Mouse (Mus musculus): ENCODE results near the gene Vegfc. TPM values are rescaled to one million over a fixed set of nuclear protein-coding genes. Genes with fewer than 3 reads are reported as not detected.

The Vegfc gene
- total and polyA plus RNA-seq, 3 experiments = not detected

GRCm38 (mm10) chr8:54153240-54153639 is 75.8 kb downstream of the Vegfc start:
- Histone ChIP-seq H3K4me3 (ENCODE audit: control insufficient read depth in 1 of 2, insufficient read depth in 1 of 2, low read depth in 2 of 2, low read length in 2 of 2) (no peak overlapping the region), H3K9ac (ENCODE audit: control insufficient read depth, low read depth, low read length, poor library complexity, severe bottlenecking) (no peak overlapping the region), H3K27ac (ENCODE audit: control insufficient read depth, low read depth, low read length) (no peak overlapping the region), H3K36me3 (ENCODE audit: control insufficient read depth in 1 of 2, insufficient read depth in 2 of 2, low read length in 2 of 2) (no peaks in the 10 kb centered on the region), H3K79me2 (ENCODE audit: control insufficient read depth, insufficient read depth, low read length, poor library complexity) (no peaks in the 10 kb centered on the region), H3K9me3 (replicated peaks; ENCODE audit: insufficient read depth, low read length) (no peaks in the 10 kb centered on the region), H3K27me3 (ENCODE audit: control insufficient read depth in 1 of 2, insufficient read depth in 2 of 2, low read length in 2 of 2) (no peaks in the 10 kb centered on the region), H3K4me1 (ENCODE audit: control insufficient read depth in 1 of 2, insufficient read depth in 2 of 2, low read length in 2 of 2) (no peaks in the 10 kb centered on the region)
- DNase-seq (ENCODE audit: low read depth, low spot score) = peak; percentile 19
- TF ChIP-seq TBP (IDR thresholded peaks at IDR 0.05; ENCODE audit: low read depth, low read length) = no peak
- TF ChIP-seq SMC3 (IDR thresholded peaks at IDR 0.05; ENCODE audit: low read depth, low read length) = peak; percentile 48
- TF ChIP-seq RAD21 (IDR thresholded peaks at IDR 0.05; ENCODE audit: low read depth, low read length) = peak; percentile 36
- TF ChIP-seq MAZ (IDR thresholded peaks at IDR 0.05; ENCODE audit: low read depth, low read length) = no peak
- no peak for TF ChIP-seq HCFC1 (IDR thresholded peaks at IDR 0.05; ENCODE audit: low read depth, low read length)
- TF ChIP-seq CHD2 (IDR thresholded peaks at IDR 0.05; ENCODE audit: low read length) = no peak
- no peak for TF ChIP-seq MXI1 (IDR thresholded peaks at IDR 0.05; ENCODE audit: low read depth, low read length)
- TF ChIP-seq CTCF (IDR thresholded peaks at IDR 0.05 in 2 of 3, conservative IDR thresholded peaks at IDR 0.05 in 1 of 3; ENCODE audit: control insufficient read depth in 1 of 3, insufficient read depth in 1 of 3, low read depth in 2 of 3, low read length in 3 of 3, poor library complexity in 1 of 3, severe bottlenecking in 1 of 3) = peak; percentile 6 to 40 (median 32); a peak in 3 of 6 replicates
- no peak for TF ChIP-seq MYC (IDR thresholded peaks at IDR 0.05; ENCODE audit: low read depth, low read length)
- TF ChIP-seq TAL1 (IDR thresholded peaks at IDR 0.05; ENCODE audit: low read length) = no peak

DNA sequence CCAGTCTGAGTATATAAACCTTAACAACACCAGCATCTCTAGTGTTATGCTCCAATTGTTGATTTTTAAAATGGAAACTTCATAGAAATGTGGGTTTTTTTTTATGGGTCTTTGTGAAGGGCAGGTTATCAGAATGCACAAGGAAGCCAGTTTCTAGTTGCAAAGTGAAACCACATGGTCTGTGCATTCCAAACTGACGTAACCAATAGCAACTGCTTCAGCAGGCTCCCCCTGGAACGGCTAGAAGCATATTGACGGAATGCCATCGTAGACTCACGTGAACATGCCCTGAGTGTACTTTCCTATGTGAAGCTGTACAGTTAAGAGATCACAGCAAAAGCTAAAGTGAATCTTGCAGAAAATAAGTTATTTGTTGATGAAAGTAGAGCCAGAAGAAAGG is 86.1 kb downstream of the Vegfc start:
- Histone ChIP-seq H3K27me3 (ENCODE audit: control insufficient read depth in 1 of 2, insufficient read depth in 2 of 2, low read length in 2 of 2) (no peaks in the 10 kb centered on the region), H3K4me1 (ENCODE audit: control insufficient read depth in 1 of 2, insufficient read depth in 2 of 2, low read length in 2 of 2) (no peaks in the 10 kb centered on the region; a peak in 1 of 4 replicates), H3K9me3 (replicated peaks; ENCODE audit: insufficient read depth, low read length) (no peaks in the 10 kb centered on the region), H3K4me3 (ENCODE audit: control insufficient read depth in 1 of 2, insufficient read depth in 1 of 2, low read depth in 2 of 2, low read length in 2 of 2) (peak overlapping the region; percentile 26 to 57), H3K79me2 (ENCODE audit: control insufficient read depth, insufficient read depth, low read length, poor library complexity) (no peaks in the 10 kb centered on the region), H3K9ac (ENCODE audit: control insufficient read depth, low read depth, low read length, poor library complexity, severe bottlenecking) (peak overlapping the region; percentile 60), H3K27ac (ENCODE audit: control insufficient read depth, low read depth, low read length) (peak overlapping the region; percentile 29; the same call in 1 of the 2 replicates), H3K36me3 (ENCODE audit: control insufficient read depth in 1 of 2, insufficient read depth in 2 of 2, low read length in 2 of 2) (peaks cover 0 to 4% of the 10 kb centered on the region in 2 experiments; a peak in 1 of 4 replicates)
- DNase-seq (ENCODE audit: low read depth, low spot score) = peak; percentile 52
- TF ChIP-seq TBP (IDR thresholded peaks at IDR 0.05; ENCODE audit: low read depth, low read length) = no peak
- 0 out of 2 replicates have a peak, but pooled peaks have one; percentile 35 for TF ChIP-seq MYC (IDR thresholded peaks at IDR 0.05; ENCODE audit: low read depth, low read length)
- TF ChIP-seq SMC3 (IDR thresholded peaks at IDR 0.05; ENCODE audit: low read depth, low read length) = no peak
- TF ChIP-seq POLR2A (IDR thresholded peaks at IDR 0.05; ENCODE audit: control insufficient read depth in 1 of 2, insufficient read depth in 1 of 2, low read depth in 1 of 2, low read length in 2 of 2, poor library complexity in 1 of 2) = no peak
- peak; percentile 70 for TF ChIP-seq MAX (IDR thresholded peaks at IDR 0.05; ENCODE audit: low read length)
- TF ChIP-seq USF1 (IDR thresholded peaks at IDR 0.05; ENCODE audit: low read depth, low read length) = peak; percentile 43; the same call in 1 of the 2 replicates
- TF ChIP-seq ZNF384 (IDR thresholded peaks at IDR 0.05; ENCODE audit: low read depth, low read length) = no peak
- peak; percentile 69 for TF ChIP-seq MXI1 (IDR thresholded peaks at IDR 0.05; ENCODE audit: low read depth, low read length)
- no peak for TF ChIP-seq MAFK (IDR thresholded peaks at IDR 0.05; ENCODE audit: borderline replicate concordance, low read depth, low read length)
- TF ChIP-seq ETS1 (IDR thresholded peaks at IDR 0.05; ENCODE audit: low read depth, low read length) = peak; percentile 29; the same call in 1 of the 2 replicates
- TF ChIP-seq BHLHE40 (IDR thresholded peaks at IDR 0.05; ENCODE audit: borderline replicate concordance, low read depth, low read length) = 0 out of 2 replicates have a peak, but pooled peaks have one; percentile 47
